Mouse (Mus musculus) urinary bladder, postnatal 10 days (tissue): Measurements from ENCODE around the gene Sptb.

Source experiments
- DNase-seq: peaks from one replicate; pipeline ENCODE4 v3.0.0; 2022; ENCODE audit warnings: low spot score

The Sptb gene

DNA sequence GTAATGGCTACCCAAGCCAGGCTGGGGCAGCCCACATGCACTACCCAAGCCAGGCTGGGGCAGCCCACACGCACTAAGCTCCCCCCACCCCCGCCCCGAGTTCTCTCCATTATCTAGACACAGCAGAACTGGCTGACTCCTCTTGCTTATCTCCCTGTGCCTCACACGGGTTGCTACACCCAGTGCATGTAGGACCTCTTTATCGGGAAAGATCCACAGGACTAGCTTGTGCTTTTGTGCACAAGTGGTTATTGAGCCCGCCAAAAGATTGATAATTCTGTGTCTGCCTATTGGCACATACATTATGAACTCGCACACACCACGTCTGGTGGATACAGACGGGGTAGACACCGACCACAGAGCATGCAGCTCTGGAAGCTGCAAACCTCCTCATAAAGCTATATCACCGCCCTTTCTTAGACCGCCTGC lies 36.5 kb downstream of the Sptb start:
- no peak for DNase-seq

DNA sequence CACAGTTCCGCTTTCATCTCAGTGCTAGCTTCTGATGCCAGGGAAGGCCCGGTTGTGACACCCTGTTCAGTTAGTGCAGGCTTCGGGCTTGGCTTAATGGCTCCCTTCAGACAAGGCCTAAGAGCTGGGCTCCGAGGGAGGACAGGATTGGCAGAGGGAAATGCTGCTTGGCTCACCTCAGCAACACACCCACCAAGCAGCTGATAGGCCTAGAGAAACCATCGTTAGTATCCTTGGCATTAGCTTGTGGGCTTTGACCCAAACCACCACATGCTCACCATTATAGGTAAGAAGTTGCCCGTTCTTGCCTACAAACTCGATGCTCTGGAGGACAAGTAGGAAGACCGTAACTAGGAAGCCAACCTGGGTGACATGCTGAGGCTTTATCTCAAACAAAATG lies 38.3 kb downstream of the Sptb start:
- no peak for DNase-seq

DNA sequence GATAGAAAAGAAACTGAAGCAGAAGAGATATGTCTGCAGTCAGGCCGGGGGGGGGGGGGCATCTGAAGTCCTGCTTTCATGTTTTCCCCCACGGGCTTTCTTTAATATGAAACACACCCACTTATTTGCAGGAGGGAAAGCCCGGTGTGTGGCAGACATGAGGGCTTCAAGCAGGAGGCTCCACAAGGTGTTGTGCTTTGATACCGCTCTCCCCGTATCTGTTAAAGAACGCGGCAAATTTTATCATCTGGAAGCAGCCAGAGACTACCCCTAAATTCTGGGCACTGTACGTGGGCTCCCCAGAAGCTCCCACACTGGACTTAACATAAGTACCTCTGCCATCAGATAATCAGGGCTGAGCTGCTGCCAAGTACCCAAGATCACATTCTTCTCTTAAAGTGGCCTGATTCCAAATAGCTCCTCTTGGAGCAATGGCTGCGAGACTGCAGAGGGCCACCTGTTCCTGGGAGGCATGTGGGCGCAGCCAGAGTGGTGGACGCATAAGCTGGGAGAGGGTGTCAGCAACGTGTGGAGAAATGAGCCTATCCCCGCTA lies 39.7 kb downstream of the Sptb start:
- no peak for DNase-seq

DNA sequence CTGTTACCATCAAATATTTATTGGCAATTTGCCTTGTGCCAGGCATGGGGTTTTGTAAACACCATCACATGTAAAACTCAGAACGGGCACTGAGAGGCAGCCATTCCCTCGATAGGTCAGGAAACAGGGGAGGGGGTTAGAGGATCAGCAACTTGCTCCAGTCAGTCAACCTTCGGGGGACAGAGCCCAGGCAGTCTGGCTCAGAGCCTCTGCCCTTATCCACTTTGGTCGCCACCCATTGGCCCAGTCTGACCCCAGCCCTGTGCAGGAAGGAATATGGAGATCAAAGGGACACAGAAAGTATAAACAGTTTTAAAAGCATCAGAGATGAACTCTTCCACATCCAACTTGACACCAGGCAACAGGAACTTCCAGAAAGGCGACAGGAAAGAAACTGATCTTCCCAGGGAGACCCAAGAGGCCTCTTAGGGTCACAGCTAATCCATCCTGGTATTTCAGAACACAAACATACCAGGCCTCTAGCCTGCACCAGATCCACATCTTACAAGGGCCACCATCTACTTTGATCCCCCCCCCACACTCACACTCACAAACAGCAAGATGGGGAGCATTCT lies 40.3 kb downstream of the Sptb start:
- DNase-seq, result no peak

DNA sequence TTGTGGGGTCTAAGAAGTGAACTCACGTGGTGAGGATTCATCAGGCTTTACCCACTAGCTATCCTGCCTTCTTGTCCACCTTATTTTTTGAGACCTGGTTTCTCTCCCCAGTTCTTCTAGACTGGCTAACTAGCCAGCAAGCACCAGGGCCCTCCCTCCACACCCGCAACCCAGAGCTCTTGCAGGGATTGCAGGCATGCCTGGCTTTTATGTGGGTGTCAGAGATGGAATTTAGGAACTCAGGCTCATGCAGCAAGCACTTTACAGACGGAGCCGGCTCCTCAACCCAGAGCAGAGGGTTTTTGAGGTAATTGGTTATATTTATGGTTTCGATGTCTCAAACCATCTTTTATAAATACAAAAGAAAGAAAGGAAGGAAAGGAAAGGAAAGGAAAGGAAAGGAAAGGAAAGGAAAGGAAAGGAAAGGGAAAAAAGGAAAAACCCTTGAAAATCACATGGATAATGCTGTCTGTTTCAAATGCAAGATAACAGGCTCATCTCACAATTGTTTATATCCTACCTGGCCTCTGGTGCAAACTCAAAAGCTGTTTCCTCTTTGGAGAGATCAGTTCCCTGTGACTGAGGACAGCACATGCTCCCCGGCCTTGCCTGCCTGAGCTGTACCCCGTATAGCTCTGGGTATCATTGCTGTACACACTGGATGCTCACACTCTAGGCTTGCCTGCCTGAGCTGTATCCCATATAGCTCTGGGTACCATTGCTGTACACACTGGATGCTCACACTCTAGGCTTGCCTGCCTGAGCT lies 41.5 kb downstream of the Sptb start:
- DNase-seq, result no peak

DNA sequence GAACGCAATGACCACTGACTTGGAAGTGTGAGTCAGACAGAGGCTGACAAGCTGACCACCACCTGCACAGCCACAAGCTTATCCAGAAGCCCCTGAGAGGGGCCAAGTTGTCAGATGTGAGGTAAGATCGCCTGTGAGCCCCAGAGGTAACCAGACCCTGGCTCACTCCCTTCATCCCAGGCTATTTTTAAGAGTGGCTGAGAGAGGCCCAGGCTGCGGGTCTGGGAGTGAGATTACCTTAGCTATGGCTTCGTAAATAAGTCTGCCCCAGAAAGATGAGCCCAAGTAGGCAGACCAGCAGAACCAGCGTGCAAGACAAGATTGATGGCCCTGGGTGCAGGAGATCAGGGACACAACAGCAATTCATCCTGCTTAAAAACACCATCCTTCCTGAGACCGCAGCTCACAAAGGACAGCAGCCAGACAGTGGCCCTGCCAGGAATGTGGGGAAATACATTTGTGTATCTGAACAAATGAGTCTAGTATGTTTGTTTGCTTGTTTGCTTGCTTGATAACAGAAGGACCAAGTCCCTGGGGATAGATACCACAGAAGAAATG lies 58.5 kb downstream of the Sptb start:
- no peak for DNase-seq

DNA sequence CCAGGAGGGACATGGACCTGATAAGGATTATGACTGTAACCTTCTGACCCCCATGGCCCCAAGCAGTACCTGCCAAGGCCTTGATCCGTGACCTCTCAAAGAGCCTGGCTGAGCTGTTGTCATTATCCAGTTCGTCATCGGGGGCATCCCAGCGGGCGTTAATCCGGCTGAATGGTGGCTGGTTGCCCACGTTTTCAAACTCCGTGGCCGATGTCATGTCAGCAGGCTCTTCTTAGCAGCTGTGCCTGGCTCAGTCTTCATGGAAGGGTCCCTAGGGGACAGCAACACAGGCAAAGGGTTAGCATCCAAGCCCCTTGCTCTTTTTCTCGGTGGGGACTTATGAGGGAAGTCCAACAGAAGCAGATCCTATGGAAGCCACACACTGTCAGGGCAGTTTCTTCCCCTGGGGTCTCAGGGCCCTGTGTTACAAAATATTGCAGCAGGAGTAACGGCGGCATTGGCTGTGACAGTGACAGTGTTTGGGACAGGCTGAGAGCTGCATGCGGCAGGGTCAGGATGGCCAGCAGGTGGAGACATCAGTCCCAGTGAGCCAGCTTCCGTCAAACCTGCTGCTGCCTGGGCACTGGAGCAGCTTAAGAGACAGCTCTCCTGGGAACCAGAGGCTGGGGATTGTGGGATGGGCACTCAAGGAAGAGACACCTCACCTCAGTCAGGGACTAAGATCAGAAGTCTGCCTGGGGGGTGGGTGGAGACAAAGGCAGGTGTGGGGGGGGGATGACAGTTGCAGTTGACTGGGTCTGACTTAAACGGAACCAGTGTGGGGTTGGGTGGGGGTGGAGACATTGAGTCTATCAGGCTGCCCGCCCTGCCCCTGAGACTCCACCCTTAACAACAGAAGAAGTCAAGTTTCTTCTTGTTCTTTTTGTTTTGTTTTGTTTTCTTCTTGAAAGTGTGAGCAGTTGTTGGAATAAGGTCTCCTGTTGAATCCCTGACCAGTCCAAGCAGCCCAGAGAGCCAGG lies 60.3 kb downstream of the Sptb start:
- DNase-seq, result no peak

DNA sequence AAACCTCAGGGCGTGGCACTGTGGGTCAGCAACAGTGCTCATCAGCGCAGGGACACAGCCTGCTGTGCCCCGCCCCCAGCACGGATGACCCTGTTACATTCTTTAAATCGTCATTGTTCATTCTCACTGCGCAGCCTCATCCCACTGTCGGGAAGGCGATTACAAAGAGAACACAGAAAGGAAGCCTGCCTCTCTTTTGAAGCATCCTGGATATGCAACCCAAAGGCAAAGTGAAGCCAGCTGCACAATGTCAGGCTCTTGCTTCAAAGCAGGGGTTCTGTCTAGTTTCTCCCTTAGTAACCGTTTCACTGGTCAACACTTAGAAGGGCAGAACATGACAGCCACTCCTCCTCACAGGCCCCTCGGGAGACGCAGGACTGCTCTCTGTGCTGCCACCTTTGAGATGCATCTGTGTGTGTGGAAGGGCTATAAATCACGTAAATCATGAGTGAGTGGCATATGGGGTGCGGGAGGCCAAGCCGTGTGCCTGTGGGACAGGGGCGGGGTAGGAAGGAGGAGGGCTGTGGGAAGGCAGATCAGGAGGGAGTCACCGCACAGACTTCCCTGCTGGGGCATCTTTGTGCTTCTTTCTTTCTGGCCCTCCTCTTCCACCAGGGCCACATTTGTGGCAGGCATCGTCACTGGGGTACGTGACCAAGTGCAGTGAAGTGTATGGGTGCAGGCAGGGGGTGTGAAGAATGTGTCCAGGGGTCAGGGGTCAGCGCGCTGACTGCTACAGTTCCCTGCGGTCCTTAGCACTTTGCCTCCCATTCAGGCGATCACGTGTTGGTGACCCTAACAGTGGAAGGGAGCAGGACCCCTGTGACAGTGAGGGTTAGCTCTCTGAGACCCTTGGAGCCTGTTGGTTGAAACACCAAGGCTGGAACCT lies 64.9 kb downstream of the Sptb start:
- DNase-seq, result no peak

DNA sequence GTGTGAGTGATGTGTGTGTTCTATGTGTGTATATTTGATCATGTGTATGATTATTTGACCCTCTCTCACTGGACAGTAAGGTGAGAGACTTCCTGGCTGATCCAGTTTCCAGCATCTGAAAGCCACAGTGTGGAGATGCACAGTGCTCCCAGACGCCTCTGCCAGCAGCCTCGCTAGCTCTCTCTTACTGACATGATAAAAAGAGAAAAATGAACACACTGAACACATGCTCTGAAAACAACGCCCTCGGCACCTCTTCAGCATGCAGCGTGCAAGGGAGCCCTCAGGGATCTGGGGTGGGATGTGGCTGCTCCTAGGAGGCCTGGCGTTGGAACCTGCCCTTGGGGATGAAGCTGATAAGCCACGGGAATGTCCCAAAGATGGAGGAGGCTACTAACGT lies 66.7 kb downstream of the Sptb start:
- DNase-seq, result no peak

DNA sequence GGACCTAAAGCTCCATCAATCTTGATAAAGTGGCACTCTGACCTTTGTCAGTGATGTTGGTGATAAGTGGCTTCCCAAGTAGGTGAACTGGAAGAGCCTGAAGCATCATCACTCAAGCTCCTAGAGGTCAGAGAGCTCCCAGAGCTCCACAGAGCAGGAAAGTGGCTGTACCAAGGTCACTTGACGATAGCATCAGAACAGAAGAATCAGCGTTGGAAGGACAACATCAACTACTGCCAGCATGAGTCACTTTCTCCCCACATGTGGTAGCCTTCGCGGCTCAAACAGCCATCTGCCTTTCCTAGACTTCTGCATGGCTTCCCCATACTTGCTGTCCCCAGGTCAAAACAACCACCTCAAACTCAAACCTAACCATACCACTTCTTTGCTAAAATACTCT lies 67.7 kb downstream of the Sptb start:
- DNase-seq, result no peak

DNA sequence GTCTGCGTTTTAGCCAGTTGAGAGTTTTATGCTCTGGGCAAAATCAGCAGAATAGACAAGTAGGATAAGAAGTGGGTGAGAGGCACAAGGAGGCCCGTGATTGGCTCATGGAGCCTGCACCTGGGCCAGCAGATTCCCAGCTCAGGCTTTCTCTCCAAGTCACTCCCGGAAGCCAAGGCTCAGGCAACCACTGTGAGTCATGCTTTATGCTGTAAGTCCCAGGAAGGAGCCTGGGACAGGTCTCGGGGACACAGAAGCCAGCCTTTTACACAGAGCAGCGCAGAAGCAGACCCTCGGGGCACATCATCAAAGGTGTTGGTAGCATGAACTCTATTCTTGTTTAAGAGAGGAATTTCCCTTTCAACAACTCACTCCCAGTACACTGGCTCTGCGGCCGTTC lies 69.7 kb downstream of the Sptb start:
- DNase-seq, result no peak

DNA sequence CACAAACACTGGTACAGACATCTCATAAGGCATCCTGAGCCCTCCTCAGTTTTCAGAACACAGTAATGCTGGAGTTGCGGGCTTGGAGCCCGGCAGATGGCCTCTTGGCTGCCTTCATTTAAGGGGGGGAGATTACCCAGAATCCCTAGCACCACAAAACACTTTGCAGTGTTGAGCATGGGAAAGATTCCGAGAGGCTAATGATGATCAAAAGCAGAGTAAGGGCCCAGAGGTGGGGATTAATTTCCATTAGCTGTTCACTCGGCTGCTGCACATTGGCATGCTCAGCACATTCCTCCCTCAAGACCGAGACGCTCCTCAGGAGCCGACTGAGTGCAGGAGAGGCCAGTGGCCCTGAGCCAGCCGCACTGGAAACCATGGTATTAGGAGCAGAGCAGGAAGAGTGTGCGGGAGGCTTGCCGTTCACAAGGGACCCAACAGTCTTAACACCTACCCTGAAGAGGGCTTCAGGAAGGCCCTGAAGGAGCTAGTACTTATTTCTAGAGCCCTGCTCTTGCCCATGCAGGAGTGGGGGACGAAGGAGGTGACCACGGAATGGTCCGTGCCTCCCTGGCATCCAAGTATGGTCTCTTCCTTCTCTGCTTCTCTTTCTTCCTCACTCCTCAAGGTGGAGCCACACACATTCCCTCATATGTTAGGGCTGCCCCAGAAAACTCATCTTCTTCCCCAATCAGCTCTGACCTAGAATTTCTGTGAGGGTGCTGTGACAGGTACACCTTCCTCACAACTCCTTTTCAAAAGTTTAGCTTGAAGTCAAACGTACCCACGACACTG lies 75.3 kb downstream of the Sptb start:
- no peak for DNase-seq

DNA sequence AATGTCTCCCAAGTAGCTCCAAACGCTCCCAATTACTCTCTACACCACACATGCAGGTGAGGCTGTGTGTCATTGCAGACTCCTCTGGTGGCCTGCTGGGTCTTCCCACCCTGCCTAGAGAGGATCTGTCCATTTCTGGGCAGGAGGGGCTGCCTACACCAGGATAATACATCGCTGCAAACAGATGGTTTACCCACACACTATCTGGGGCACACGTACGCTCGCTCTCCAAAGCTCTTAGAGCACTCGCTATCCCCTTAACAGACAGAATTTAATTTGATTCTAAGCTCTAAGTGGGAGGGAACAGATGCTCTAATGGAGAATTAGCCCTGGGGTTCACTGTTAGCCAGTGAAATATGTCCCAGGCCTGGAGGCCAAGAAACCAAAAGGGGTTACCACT lies 87.0 kb downstream of the Sptb start:
- DNase-seq, result no peak

DNA sequence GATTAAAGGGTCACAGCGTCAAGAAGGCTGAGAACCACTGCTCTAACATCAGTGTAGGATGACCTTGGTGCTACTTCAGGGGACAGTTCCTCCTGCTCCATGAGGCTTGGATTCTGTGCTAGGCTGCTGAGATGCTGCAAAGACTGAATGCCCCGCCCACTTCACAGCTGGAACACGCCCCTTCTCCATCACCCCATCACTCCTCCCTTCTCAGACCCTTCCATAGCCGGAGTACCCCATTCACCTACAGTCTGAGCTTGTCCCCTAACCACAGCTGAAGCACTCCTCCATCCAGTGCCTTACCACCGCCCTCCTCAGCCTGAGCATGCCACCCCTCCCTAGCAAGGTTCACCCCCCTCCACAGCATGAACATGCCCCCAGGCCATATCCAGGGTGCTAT lies 90.5 kb downstream of the Sptb start:
- DNase-seq, result no peak

DNA sequence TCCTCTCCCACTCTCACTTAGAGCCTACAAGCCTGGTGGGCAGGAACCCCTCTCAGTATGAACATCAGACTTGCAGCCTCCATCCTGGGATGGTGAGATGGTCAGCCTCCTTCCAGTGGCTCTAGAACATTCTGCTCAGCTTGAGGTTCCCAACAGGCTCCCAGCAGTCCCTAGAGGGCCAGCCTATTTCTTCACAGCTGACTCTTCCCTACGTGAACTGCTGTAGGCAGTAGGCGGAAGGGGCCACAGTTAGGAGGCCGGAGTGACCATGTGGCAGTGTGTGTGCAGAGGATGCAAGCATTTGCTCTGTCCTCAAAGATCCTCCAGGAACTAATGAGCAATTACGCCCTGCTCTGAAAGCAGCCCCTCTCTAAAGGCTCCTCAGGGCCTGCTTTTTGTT lies 92.2 kb downstream of the Sptb start:
- DNase-seq, result no peak

DNA sequence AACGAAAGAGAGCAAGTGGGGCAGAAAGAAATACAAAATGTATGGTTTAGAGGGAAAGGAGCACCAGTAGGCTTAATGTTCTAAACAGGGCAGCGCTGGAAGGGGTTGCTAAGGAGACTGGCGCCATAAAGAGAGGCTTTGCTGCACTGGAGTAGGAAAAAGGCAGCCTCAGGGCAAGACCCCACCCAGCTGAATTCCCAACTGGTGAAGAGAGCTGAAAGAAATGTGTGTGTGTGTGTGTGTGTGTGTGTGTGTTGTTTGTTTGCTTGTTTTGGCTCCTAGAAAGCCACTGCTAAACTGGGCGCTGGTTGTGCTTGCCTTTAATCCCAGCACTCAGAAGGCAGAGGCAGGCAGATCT lies 94.8 kb downstream of the Sptb start:
- no peak for DNase-seq

DNA sequence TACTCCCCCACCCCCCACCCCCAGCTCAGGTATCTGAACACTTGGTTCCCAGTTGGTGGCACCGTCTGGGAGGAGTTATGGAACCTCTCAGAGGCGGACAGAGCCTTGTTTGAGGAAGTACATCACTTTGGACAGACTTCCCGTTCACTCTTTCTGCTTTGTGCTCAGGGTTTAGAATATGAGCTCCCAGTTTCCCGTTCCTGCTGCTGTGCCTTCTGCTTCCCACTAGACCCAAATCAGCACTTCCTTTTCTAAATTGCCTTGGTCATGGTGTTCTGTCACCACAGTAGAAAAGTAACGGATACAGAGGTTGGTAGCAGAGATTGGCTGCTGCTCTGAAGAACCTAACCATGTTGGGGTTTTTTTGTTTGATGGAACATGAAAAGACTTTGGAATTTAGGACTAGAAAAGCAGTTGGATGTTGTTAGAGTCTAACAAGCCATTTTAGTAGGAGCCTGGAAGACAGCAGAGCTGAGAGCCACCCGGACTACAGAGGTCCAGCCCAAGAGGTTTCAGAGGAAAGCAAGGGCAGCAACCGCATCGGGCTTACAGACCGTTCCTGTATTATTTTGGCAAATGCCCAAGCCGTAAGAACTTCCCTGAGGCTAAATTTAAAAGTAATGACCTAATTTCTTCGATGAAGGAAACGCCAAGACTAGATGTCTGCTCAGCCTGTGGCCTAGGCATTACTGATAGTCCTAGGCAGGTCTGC lies 95.3 kb downstream of the Sptb start:
- DNase-seq, result no peak

DNA sequence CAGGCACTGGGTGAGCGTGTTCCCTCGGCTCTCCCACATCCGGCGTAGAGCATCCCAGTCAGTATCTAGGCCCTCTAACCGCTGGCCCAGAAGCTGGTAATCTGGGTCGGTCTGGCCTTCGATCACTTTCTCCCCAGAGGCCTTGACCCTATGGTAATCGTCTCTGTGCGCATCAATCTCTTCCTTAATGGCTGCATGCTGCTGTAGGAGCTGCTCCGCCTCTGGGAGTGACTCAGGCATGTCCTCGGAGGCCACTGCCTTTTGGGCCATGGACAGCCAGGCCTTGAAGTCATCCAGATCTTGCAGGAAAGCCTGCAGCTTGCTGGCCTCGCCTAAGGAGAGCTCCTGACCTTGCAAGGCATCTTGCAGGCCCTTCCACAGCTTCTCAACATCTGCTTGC lies 97.7 kb downstream of the Sptb start:
- DNase-seq, result no peak

DNA sequence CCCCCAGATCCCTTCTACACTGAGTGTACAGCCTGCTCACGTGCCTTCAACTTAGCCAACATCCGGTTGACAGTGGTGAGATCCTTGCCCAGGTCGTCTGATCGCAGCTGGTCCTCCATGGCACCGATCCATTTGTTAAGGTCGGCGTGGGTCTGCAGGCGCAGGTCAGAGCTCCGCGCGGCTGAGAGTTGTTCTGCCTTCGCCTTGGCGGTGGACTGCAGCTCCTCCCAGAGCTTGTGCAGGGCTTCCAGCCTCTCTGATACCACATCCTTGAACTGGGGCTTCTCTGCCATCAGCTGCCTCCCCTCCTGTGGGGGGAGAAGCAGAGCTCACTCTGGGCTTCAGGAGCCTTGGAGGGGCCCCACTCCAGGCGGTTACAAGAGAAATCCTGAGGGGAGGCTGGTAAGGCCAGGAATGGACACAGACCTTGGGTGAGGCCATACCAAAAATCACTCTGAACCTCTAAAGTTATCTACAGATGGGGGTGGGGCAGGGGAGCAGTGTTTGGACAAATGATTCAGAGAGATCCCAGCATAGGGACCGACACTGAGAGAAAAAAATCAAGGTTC lies 101.3 kb downstream of the Sptb start:
- no peak for DNase-seq

DNA sequence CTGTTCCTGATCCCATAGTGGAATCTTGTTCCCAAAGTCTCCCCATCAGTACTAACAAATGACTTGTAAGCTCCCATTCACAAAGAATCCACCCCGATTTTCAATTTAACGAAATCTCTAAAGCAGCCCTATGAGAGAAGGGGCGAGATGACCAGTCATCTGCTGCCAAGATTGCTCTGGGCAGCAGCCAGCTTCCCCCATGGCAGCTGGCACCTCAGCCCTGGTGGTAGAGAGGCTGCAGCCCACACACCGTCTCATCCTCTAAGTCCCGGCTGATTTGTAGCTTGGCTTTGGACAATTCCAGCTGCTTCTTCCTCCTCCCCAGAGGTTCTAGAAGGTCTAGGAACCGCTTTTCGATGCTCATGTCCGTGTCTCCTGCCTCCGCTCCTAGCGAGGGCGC lies 102.1 kb downstream of the Sptb start:
- no peak for DNase-seq
